ENCODE assay signal across 10 mouse cellular contexts in the genomic region with DNA sequence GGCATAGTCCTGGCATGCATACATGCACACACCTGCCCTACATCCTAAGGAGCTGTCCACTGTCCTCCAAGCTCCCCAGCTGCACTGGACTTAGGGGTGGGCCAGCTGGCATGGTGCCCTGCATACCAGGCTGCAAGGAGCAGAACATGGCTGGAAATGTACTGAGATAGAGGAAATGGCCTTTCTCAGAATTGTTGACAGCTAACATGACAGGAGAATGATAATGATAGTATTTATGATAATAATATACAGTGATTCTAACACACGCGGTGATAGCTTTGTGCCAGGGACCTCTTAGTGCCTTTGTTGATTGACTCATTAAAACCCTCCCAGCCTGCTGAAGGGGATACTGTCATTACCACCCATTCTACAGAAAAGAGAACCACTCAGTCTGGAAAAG. TPM values are rescaled to one million over a fixed set of nuclear protein-coding genes. Genes with fewer than 3 reads are reported as not detected.
A peak's percentile ranks its signal among the peaks of the same experiment; 100 is the strongest.
DNase-seq lines count a peak whose midpoint lies in the region; ATAC-seq and TF ChIP-seq lines count a peak whose summit lies in the region.
"Had no signal": no experiment of that assay in that cellular context is flagged by ENCODE, and none has a peak within 500 bp of the region (broad histone marks: within the 10 kb centered on the region; RNA-seq: fewer than 3 reads in every experiment).

No protein-coding gene starts in this region.

- DNase-seq in kidney, postnatal 14 days, result peak; percentile 48
- DNase-seq in kidney, adult 18-20 months, result no peak
- peak; percentile 63 for DNase-seq in cerebellum, adult 9-10 months
- peak; percentile 39 for DNase-seq in lung, postnatal 0 days (ENCODE audit: low spot score)
- no peak for DNase-seq in frontal cortex, postnatal 25 days (ENCODE audit: low spot score in 2 of 2)
- DNase-seq in adrenal gland, postnatal 36 days, result no peak
- DNase-seq: adrenal gland, adult 2 months; right cerebral cortex, postnatal 14 days; thymus, postnatal 4 days had no signal

- H3K4me2 ChIP-seq in forebrain, embryonic 16.5 days (ENCODE audit: low read length), result no peak overlapping the region
- no peak overlapping the region for H3K4me2 ChIP-seq in lung, postnatal 0 days (replicated peaks; ENCODE audit: low read depth, low read length)

- no peaks in the 10 kb centered on the region for H3K9me3 ChIP-seq in forebrain, embryonic 16.5 days (ENCODE audit: control insufficient read depth, low read length)
- no peaks in the 10 kb centered on the region for H3K9me3 ChIP-seq in lung, postnatal 0 days (ENCODE audit: low read length)

- peak; percentile 87 for ATAC-seq in forebrain, embryonic 16.5 days
- peak; percentile 67 for ATAC-seq in lung, postnatal 0 days

- no peak for TF ChIP-seq EP300 in lung, postnatal 0 days (IDR thresholded peaks at IDR 0.05)

- H3K9ac ChIP-seq in forebrain, embryonic 16.5 days (replicated peaks; ENCODE audit: low read depth, low read length), result no peak overlapping the region
- no peak overlapping the region for H3K9ac ChIP-seq in lung, postnatal 0 days (replicated peaks; ENCODE audit: low read depth)

- no peaks in the 10 kb centered on the region for H3K36me3 ChIP-seq in forebrain, embryonic 16.5 days (ENCODE audit: control insufficient read depth, insufficient read depth)
- no peaks in the 10 kb centered on the region for H3K36me3 ChIP-seq in lung, postnatal 0 days (ENCODE audit: insufficient read depth, low read length)

- H3K27me3 ChIP-seq in forebrain, embryonic 16.5 days (replicated peaks; ENCODE audit: control insufficient read depth, insufficient read depth, low read length), result no peaks in the 10 kb centered on the region
- H3K27me3 ChIP-seq in lung, postnatal 0 days (replicated peaks; ENCODE audit: insufficient read depth, low read length), result no peaks in the 10 kb centered on the region

- WGBS in forebrain, embryonic 16.5 days, result 35% methylated on average over 2 of the region's 2 CpGs
- WGBS in lung, postnatal 0 days, result 42% methylated on average over 2 of the region's 2 CpGs

- peaks cover 10% of the 10 kb centered on the region for H3K4me1 ChIP-seq in forebrain, embryonic 16.5 days (replicated peaks; ENCODE audit: control insufficient read depth, insufficient read depth, low read length)
- peaks cover 3% of the 10 kb centered on the region; the same call in 1 of the 2 replicates for H3K4me1 ChIP-seq in lung, postnatal 0 days (ENCODE audit: insufficient read depth, low read depth, low read length)

- no peak overlapping the region for H3K27ac ChIP-seq in forebrain, embryonic 16.5 days (ENCODE audit: low read length)
- no peak overlapping the region for H3K27ac ChIP-seq in lung, postnatal 0 days (ENCODE audit: low read length)

- no peak overlapping the region for H3K4me3 ChIP-seq in forebrain, embryonic 16.5 days (replicated peaks; ENCODE audit: low read length)
- no peak overlapping the region for H3K4me3 ChIP-seq in lung, postnatal 0 days (ENCODE audit: low read depth, low read length)

- TF ChIP-seq CTCF in lung, postnatal 0 days (IDR thresholded peaks at IDR 0.05), result no peak

RNA-seq across cellular contexts. Expression of a gene that starts 54.4 kb away (rescaled TPM):
- 13.6 and 19.3 TPM in 2 replicates for polyA plus RNA-seq in forebrain, embryonic 16.5 days (2015; fragmentation: Nextera tagmentation; extraction: Ambion mirVana)
- polyA plus RNA-seq in lung, postnatal 0 days (2015; fragmentation: Nextera tagmentation; extraction: Ambion mirVana), result 35.1 and 35.9 TPM in 2 replicates
- total RNA-seq in adrenal gland, postnatal 36 days (2021), result 10 to 100 TPM in 1 of 2 experiments, 1 to 10 TPM in 1; 9.7 to 12.4 TPM

Comparison
In these comparisons a context has a peak if more than half of its experiments do, and no peak if none do; other contexts are left out.
1. DNase-seq: peak in kidney, postnatal 14 days (single experiment), cerebellum, adult 9-10 months (single experiment) and lung, postnatal 0 days (single experiment); none in kidney, adult 18-20 months (single experiment), frontal cortex, postnatal 25 days (0 of 2) and adrenal gland, postnatal 36 days (0 of 2).